Mouse (Mus musculus) mature B cell (primary cell): Measurements from ENCODE around the gene Mydgf.

ENCODE experiments used
- in situ Hi-C: fragments of 300-500 bp; cut with MboI; formaldehyde crosslinking; loops from 2 replicates; pipeline ENCODE4 v1.14.3; 2019

Mydgf gene

GRCm38 (mm10) chr17:56141702-56142605 lies 41.8 kb downstream of the Mydgf start:
- in situ Hi-C loops, result no loop called here

- in situ Hi-C loops, result no loop called here
These were observed 43.7 kb downstream of the Mydgf start, which contains the start of gene Sema6b for GRCm38 (mm10) chr17:56139858-56140595. Gene Sema6b, minus strand, starts transcription at chr17:56140343.

- in situ Hi-C loops, result no loop called here
These were observed 44.4 kb downstream of the Mydgf start for GRCm38 (mm10) chr17:56139355-56139754.

- in situ Hi-C loops, result no loop called here
These were observed 45.7 kb downstream of the Mydgf start for GRCm38 (mm10) chr17:56137839-56138613.

- in situ Hi-C loops, result no loop called here
These were observed 47.2 kb downstream of the Mydgf start for GRCm38 (mm10) chr17:56136558-56136957.

- in situ Hi-C loops, result no loop called here
These were observed 49.2 kb downstream of the Mydgf start for GRCm38 (mm10) chr17:56134463-56134971.

GRCm38 (mm10) chr17:56133457-56134363 lies 50.0 kb downstream of the Mydgf start:
- in situ Hi-C loops, result no loop called here

- in situ Hi-C loops, result no loop called here
These were observed 51.1 kb downstream of the Mydgf start for GRCm38 (mm10) chr17:56132661-56133060.

- in situ Hi-C loops, result no loop called here
These were observed 51.9 kb downstream of the Mydgf start for GRCm38 (mm10) chr17:56131814-56132213.

- in situ Hi-C loops, result no loop called here
These were observed 52.6 kb downstream of the Mydgf start for GRCm38 (mm10) chr17:56131136-56131535.

- in situ Hi-C loops, result no loop called here
These were observed 55.5 kb downstream of the Mydgf start for GRCm38 (mm10) chr17:56128246-56128645.

- in situ Hi-C loops, result no loop called here
These were observed 57.5 kb downstream of the Mydgf start for GRCm38 (mm10) chr17:56126175-56126574.
